Mouse (Mus musculus) heart, postnatal 0 days (tissue): Measurements from ENCODE around the gene Rhoj.

ENCODE experiments used
- CTCF ChIP-seq: IDR thresholded peaks from 2 replicates; pipeline ENCODE4 v1.5.1; 2016; ENCODE audit warnings: antibody characterized with exemption, control low read depth, low read depth
- EP300 ChIP-seq: IDR thresholded peaks from 2 replicates; pipeline ENCODE4 v1.6.1; 2016; ENCODE audit warnings: antibody characterized with exemption, low read depth

DNA sequence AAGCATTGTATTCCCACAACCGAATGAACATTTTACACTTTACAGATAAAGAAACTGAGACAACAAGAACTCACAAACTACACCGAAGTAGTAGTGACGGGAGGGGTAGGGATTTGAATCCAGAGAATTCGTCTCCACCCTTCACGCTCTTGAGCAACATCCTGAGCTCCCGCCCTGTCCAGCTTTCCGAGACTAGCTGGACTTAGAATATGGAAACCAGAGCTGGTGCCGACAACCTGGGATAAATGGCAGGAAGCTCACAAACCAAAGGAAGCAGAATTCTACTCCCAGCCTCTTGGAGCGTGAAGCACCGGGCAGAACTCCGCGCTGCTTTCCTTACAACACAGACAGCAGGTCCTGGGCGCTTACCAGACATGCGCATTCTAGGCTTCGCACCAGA lies 79.7 kb downstream of the Rhoj start:
- TF ChIP-seq CTCF: no peak
- no peak for TF ChIP-seq EP300
